Mouse (Mus musculus): Measurements from ENCODE around the gene Slc24a1. TPM values are rescaled to one million over a fixed set of nuclear protein-coding genes. Genes with fewer than 3 reads are reported as not detected.
"Not testable (repeated sequence)": the region's sequence is repeated elsewhere in the genome, so short reads cannot be mapped to it uniquely, and the experiment has no call there.

Slc24a1 gene
- polyA plus RNA-seq (2014; fragmentation: Nextera tagmentation; extraction: Ambion mirVana), result not detected in 2 replicates

- Histone ChIP-seq H3K4me2 (replicated peaks; ENCODE audit: low read depth, low read length) (no peak within 1 kb of the TSS), H3K27ac (ENCODE audit: low read length) (no peak within 1 kb of the TSS)
Observed at GRCm38 (mm10) chr9:64951161-64951657, at the start of gene Slc24a1. Gene Slc24a1 (minus strand): TSS chr9:64951607.

GRCm38 (mm10) chr9:64995464-64995863, 44.1 kb upstream of the Slc24a1 start:
- peaks cover 42% of the 10 kb centered on the region for H3K36me3 ChIP-seq (ENCODE audit: control insufficient read depth, insufficient read depth, low read length)
- H3K9ac ChIP-seq (replicated peaks; ENCODE audit: low read depth, low read length); H3K27ac ChIP-seq (ENCODE audit: low read length); ATAC-seq (ENCODE audit: insufficient number of reproducible peaks, insufficient read depth, low FRiP score, low read depth); H3K9me3 ChIP-seq (ENCODE audit: control insufficient read depth, low read depth, low read length); H3K4me3 ChIP-seq (ENCODE audit: low read depth, low read length); H3K4me2 ChIP-seq (replicated peaks; ENCODE audit: low read depth, low read length); H3K4me1 ChIP-seq (ENCODE audit: control insufficient read depth, insufficient read depth, low read length); H3K27me3 ChIP-seq (ENCODE audit: control insufficient read depth, insufficient read depth, low read length): not testable (repeated sequence)
- 71% methylated on average over 1 of the region's 1 CpGs for WGBS

More at GRCm38 (mm10) chr9:64951161-64951657, at the start of gene Slc24a1:
- 37% methylated on average over 11 of the region's 11 CpGs for WGBS
- ATAC-seq (ENCODE audit: insufficient number of reproducible peaks, insufficient read depth, low FRiP score, low read depth), result no peak
- Histone ChIP-seq H3K4me3 (ENCODE audit: low read depth, low read length) (no peak within 1 kb of the TSS), H3K4me1 (ENCODE audit: control insufficient read depth, insufficient read depth, low read length) (no peaks in the 10 kb centered on the region), H3K27me3 (ENCODE audit: control insufficient read depth, insufficient read depth, low read length) (no peaks in the 10 kb centered on the region), H3K9ac (replicated peaks; ENCODE audit: low read depth, low read length) (no peak within 1 kb of the TSS), H3K9me3 (ENCODE audit: control insufficient read depth, low read depth, low read length) (no peaks in the 10 kb centered on the region), H3K36me3 (ENCODE audit: control insufficient read depth, insufficient read depth, low read length) (no peaks in the 10 kb centered on the region)

GRCm38 (mm10) chr9:64990291-64990690, 38.9 kb upstream of the Slc24a1 start:
- no peak overlapping the region for H3K4me3 ChIP-seq (ENCODE audit: low read depth, low read length)
- no peak overlapping the region for H3K4me2 ChIP-seq (replicated peaks; ENCODE audit: low read depth, low read length)
- no peak overlapping the region for H3K27ac ChIP-seq (ENCODE audit: low read length)
- no peak overlapping the region for H3K9ac ChIP-seq (replicated peaks; ENCODE audit: low read depth, low read length)
- 79% methylated on average over 7 of the region's 7 CpGs for WGBS
- no peaks in the 10 kb centered on the region for H3K4me1 ChIP-seq (ENCODE audit: control insufficient read depth, insufficient read depth, low read length)
- H3K36me3 ChIP-seq (ENCODE audit: control insufficient read depth, insufficient read depth, low read length), result peaks cover 55% of the 10 kb centered on the region
- H3K9me3 ChIP-seq (ENCODE audit: control insufficient read depth, low read depth, low read length), result no peaks in the 10 kb centered on the region
- no peaks in the 10 kb centered on the region for H3K27me3 ChIP-seq (ENCODE audit: control insufficient read depth, insufficient read depth, low read length)
- no peak for ATAC-seq (ENCODE audit: insufficient number of reproducible peaks, insufficient read depth, low FRiP score, low read depth)

- Histone ChIP-seq H3K4me3 (ENCODE audit: low read depth, low read length) (no peak overlapping the region), H3K4me2 (replicated peaks; ENCODE audit: low read depth, low read length) (no peak overlapping the region), H3K9ac (replicated peaks; ENCODE audit: low read depth, low read length) (no peak overlapping the region), H3K4me1 (ENCODE audit: control insufficient read depth, insufficient read depth, low read length) (no peaks in the 10 kb centered on the region), H3K36me3 (ENCODE audit: control insufficient read depth, insufficient read depth, low read length) (peaks cover 70% of the 10 kb centered on the region), H3K9me3 (ENCODE audit: control insufficient read depth, low read depth, low read length) (no peaks in the 10 kb centered on the region), H3K27ac (ENCODE audit: low read length) (no peak overlapping the region), H3K27me3 (ENCODE audit: control insufficient read depth, insufficient read depth, low read length) (no peaks in the 10 kb centered on the region)
- ATAC-seq (ENCODE audit: insufficient number of reproducible peaks, insufficient read depth, low FRiP score, low read depth), result no peak
- WGBS, result 85% methylated on average over 6 of the region's 6 CpGs
Observed at GRCm38 (mm10) chr9:64988443-64988842, 37.0 kb upstream of the Slc24a1 start.

GRCm38 (mm10) chr9:64987651-64988050, 36.2 kb upstream of the Slc24a1 start:
- no peaks in the 10 kb centered on the region for H3K4me1 ChIP-seq (ENCODE audit: control insufficient read depth, insufficient read depth, low read length)
- peaks cover 69% of the 10 kb centered on the region for H3K36me3 ChIP-seq (ENCODE audit: control insufficient read depth, insufficient read depth, low read length)
- 86% methylated on average over 2 of the region's 2 CpGs for WGBS

GRCm38 (mm10) chr9:64985807-64986206, 34.4 kb upstream of the Slc24a1 start:
- Histone ChIP-seq H3K27me3 (ENCODE audit: control insufficient read depth, insufficient read depth, low read length) (no peaks in the 10 kb centered on the region), H3K9me3 (ENCODE audit: control insufficient read depth, low read depth, low read length) (no peaks in the 10 kb centered on the region), H3K4me1 (ENCODE audit: control insufficient read depth, insufficient read depth, low read length) (no peaks in the 10 kb centered on the region), H3K4me3 (ENCODE audit: low read depth, low read length) (no peak overlapping the region), H3K27ac (ENCODE audit: low read length) (no peak overlapping the region), H3K36me3 (ENCODE audit: control insufficient read depth, insufficient read depth, low read length) (peaks cover 73% of the 10 kb centered on the region), H3K4me2 (replicated peaks; ENCODE audit: low read depth, low read length) (no peak overlapping the region), H3K9ac (replicated peaks; ENCODE audit: low read depth, low read length) (no peak overlapping the region)
- 87% methylated on average over 9 of the region's 9 CpGs for WGBS
- no peak for ATAC-seq (ENCODE audit: insufficient number of reproducible peaks, insufficient read depth, low FRiP score, low read depth)

More at GRCm38 (mm10) chr9:64987651-64988050, 36.2 kb upstream of the Slc24a1 start:
- Histone ChIP-seq H3K9me3 (ENCODE audit: control insufficient read depth, low read depth, low read length) (no peaks in the 10 kb centered on the region), H3K9ac (replicated peaks; ENCODE audit: low read depth, low read length) (no peak overlapping the region), H3K4me2 (replicated peaks; ENCODE audit: low read depth, low read length) (no peak overlapping the region), H3K27me3 (ENCODE audit: control insufficient read depth, insufficient read depth, low read length) (no peaks in the 10 kb centered on the region), H3K27ac (ENCODE audit: low read length) (no peak overlapping the region), H3K4me3 (ENCODE audit: low read depth, low read length) (no peak overlapping the region)
- no peak for ATAC-seq (ENCODE audit: insufficient number of reproducible peaks, insufficient read depth, low FRiP score, low read depth)

GRCm38 (mm10) chr9:64985037-64985794, 33.8 kb upstream of the Slc24a1 start:
- H3K27me3 ChIP-seq (ENCODE audit: control insufficient read depth, insufficient read depth, low read length), result no peaks in the 10 kb centered on the region
- no peak overlapping the region for H3K4me2 ChIP-seq (replicated peaks; ENCODE audit: low read depth, low read length)
- H3K9me3 ChIP-seq (ENCODE audit: control insufficient read depth, low read depth, low read length), result no peaks in the 10 kb centered on the region
- H3K4me1 ChIP-seq (ENCODE audit: control insufficient read depth, insufficient read depth, low read length), result no peaks in the 10 kb centered on the region
- WGBS, result 64% methylated on average over 8 of the region's 8 CpGs
- no peak overlapping the region for H3K27ac ChIP-seq (ENCODE audit: low read length)
- no peak overlapping the region for H3K9ac ChIP-seq (replicated peaks; ENCODE audit: low read depth, low read length)
- no peak overlapping the region for H3K4me3 ChIP-seq (ENCODE audit: low read depth, low read length)
- H3K36me3 ChIP-seq (ENCODE audit: control insufficient read depth, insufficient read depth, low read length), result peaks cover 73% of the 10 kb centered on the region
- no peak for ATAC-seq (ENCODE audit: insufficient number of reproducible peaks, insufficient read depth, low FRiP score, low read depth)

- ATAC-seq (ENCODE audit: insufficient number of reproducible peaks, insufficient read depth, low FRiP score, low read depth), result no peak
- Histone ChIP-seq H3K4me3 (ENCODE audit: low read depth, low read length) (no peak overlapping the region), H3K9ac (replicated peaks; ENCODE audit: low read depth, low read length) (no peak overlapping the region), H3K9me3 (ENCODE audit: control insufficient read depth, low read depth, low read length) (no peaks in the 10 kb centered on the region), H3K4me1 (ENCODE audit: control insufficient read depth, insufficient read depth, low read length) (no peaks in the 10 kb centered on the region), H3K4me2 (replicated peaks; ENCODE audit: low read depth, low read length) (no peak overlapping the region), H3K27me3 (ENCODE audit: control insufficient read depth, insufficient read depth, low read length) (no peaks in the 10 kb centered on the region), H3K36me3 (ENCODE audit: control insufficient read depth, insufficient read depth, low read length) (peaks cover 87% of the 10 kb centered on the region), H3K27ac (ENCODE audit: low read length) (no peak overlapping the region)
- 89% methylated on average over 1 of the region's 1 CpGs for WGBS
Observed at GRCm38 (mm10) chr9:64981904-64982303, 30.5 kb upstream of the Slc24a1 start.

All from stomach, embryonic 14.5 days (tissue).